Mouse (Mus musculus) heart, adult 9 months (tissue): Measurements from ENCODE around the gene C1qc.

ENCODE experiments used
- DNase-seq, 2 experiments: peaks; one replicate each; pipeline ENCODE4 v3.0.0; 2022; ENCODE audit warnings: low spot score in 2 of 2

Gene C1qc

DNA sequence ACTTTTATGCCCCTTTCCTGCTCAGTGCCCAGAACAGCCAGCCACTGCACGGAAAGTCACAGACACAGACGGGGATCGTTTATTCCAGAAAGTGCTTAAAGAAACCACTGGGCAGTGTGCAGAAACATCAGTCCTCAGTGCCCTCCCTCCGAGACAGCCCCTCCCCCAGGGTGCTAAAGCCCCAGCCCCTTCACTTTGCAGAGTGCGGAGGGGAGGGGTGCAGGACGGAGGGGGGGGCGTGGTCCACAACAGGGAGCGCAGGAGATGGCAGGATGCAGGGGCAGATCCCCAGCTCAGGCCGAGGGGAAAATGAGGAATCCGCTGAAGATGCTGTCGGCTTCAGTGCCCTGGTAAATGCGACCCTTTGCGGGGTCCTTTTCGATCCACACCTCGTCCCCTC is 3.0 kb upstream of the C1qc start:
- DNase-seq, result no peak

DNA sequence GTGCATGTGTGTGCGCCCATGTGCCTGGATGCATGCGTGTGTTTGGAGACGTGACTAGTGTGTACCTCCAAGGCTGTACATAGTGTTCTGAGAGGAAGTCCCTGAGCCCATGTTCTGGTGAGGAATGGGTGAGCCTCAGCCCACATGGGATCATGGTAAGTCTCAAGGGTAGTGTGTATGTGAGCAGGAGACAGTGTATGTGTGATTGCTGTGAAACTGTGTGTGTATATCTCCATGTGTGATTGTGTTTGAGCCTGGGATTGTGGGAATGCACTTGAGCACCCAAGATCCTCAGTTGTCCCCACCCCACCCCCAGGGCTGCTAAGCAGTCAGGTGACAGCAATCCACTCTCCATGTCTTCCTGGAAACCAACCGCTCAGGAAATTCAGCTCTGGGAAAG is 2.0 kb upstream of the C1qc start:
- DNase-seq, result no peak

DNA sequence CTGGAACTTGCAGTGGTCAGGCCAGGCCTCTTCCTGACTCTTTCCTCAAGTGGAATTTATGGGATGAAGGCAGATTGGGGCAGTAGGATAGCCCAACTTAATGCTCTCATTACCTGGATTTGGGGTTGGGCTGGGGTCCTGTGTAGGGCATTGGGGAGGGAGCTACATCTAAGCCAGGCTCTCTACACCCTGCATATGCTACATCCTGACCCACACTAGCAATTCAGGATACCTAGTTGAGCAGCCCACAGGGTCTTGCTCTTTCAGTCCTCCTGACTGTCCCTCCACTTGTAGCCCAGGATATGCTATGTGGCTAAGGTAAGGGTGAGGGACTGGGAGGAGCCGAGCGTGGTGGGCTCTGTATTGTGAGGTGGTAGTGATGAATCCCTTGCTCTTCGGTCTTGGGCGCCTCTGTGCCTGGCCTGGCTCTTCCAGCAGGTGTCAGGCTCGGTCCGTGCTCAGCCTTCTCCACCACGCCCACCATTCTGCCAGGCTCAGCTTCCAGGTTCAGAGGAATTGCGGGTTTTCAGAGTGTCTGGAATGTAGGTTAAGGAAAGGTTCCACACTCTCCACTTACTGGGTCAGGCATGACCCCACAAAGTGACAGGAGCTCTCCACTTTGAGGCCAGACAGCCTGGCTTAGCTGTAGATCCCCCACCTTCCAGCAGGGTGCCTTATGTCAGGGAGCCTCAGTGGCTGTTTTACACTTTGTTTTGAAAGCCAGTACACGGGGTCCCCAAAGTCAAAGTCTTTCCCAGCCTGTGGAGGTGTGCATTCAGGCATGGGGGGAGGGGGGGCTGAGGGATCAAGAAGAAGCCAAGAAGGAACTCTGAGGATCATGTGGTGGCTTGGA is 1.1 kb upstream of the C1qc start:
- DNase-seq, result no peak

DNA sequence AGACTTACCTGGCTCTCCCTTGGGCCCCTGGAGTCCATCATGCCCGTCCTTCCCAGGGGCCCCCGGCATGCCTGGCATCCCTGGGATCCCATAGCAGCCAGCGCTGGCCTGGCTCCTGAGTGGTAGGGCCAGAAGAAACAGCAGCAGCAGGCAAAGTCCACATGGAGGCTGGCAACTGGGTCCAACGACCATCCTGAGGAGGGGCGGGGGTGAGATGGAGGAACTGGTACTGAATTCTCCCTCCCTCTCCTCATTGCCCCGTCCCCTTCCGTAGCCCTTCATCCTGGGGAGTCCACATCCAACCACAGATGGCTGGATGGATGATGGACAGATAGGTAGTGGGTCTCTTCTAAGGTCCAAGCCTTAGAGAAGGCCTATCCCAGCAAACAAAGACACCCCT is 494 bp downstream of the C1qc start:
- no peak for DNase-seq

DNA sequence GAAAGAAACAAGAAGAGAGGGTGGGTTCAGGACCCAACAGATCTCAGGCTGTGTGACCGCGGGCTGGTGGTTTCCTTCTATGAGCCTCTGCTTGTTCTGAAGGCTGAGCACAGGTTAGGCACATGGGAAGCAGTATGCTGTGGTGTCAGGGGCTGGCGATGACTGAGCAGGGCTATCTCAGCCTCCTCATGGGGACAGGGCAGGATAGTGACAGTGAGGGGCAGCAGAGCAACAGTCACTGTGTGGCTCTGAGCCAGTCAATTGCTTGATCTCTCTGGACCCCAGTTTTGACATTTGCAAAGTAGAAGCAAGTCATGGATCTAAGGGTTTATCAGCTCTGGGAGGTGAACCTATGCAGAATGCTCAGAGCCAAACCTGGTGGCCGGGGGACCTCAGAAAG is 1.8 kb downstream of the C1qc start:
- no peak for DNase-seq

DNA sequence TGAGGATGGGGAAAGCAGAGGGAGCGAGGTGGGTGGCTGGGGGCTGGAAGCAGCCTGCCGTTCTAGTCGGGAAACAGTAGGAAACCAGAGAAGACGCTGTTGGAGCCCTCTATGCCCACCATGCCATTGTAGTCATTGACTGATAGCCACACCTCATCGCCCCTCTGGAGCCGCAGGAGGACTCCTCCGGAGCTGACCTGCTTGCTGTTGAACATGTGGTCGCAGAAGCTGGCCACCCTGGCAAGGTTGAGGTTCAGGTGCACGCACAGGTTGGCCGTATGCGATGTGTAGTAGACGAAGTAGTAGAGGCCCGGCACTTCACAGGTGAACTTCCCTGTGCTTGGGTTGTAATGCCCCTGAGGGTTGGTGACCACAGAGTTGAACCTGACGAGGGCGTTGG is 2.9 kb downstream of the C1qc start:
- no peak for DNase-seq

DNA sequence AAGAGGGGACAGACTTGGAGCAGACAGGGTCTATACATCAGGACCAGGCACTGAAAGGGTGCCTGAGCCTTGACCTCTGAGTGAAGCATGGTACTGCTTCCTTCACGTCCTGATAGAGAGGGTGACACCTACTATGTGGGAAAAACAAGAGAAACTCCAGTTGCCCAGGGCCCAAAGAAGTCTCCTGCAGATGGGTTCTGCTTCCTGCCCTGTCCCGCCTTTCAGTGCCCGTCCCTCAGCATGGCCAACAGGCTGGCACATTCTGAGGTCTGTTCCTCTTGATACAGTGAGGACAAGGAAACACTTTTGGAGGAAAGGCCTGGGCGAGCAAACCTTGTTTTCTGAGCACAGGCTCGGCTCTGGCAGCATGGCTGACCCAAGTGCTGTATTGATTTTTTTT is 5.2 kb downstream of the C1qc start:
- no peak for DNase-seq

DNA sequence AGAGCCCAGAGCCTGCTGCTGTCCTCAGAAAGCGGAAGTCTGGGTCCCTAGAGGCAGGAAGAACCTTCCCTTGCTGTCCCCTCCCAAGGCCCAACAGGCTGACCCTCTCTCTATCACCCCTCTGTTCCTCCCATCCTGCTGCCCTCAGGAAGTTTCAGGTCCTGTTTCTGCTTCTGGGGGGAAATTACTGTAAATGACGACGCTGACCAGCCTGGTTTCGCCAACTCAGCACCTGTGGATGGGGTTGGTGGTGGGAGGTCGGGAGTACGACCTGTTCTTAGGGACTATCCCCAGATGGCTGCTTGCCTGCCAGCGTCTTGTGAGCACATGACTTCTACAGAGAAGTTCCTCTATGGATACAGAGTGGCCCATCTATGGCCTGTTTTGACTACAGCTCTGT is 6.8 kb downstream of the C1qc start, which contains the start of gene C1qb:
Gene C1qb, minus strand, starts transcription at position 87 of the 400 bp plus-strand sequence.
- peak; percentile 24 to 80 for DNase-seq

DNA sequence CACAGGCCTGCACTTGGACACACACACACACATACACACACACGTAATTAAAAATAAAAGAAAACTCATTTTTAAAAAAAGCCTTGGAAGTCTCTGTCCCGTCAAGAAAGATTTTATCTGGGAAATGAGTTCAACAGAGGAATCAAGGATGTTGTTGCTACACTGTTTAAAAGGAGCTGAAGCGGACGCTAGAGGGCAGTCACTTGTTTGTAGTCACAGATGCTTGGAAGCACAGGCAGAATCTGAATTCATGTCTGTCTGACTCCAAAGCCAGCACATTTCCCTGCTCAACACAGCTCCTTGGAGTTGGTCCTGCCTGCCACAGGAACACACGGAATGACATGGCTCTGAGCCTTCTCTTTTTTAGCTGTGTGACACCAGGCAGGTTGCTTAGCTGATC is 14.3 kb downstream of the C1qc start:
- no peak for DNase-seq

DNA sequence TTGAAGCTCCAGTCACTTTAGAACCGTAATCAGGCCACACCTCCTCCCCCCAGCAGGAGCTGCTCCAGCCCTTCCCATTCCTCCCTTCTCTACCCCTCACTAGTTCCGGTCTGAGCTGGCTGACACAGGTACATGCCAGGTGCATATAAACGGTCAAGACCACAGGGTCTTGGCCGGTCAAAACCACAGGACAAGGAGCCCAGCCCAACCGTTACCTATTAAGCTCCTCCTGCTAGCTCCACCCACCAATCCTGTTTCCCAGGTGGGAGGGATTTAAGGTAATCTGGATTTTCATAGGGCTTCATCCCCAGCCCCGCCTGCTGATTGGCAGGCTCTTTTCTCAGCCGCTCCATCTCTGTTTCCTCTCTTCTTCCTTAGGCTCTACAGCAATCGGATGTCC is 14.7 kb downstream of the C1qc start:
- DNase-seq, result no peak

DNA sequence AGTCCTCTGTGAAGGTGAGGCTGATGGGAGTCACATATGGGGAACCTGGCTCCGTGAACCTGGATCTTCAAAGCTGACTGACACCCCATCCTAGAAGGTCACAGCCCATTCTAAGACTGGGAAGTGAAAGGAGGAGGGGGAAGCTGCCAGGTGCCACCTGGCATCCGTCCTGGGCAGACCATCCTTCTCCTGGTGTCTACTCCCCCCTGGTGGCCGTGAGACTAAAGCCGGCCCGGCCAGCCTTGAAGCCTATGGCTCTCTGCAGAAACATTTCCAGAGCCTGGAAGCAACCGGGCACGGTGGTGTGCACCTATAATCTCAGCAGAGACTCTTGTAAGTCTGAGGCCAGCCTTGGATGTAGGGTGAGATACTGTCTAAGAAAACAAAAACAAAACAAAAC is 15.9 kb downstream of the C1qc start:
- no peak for DNase-seq

DNA sequence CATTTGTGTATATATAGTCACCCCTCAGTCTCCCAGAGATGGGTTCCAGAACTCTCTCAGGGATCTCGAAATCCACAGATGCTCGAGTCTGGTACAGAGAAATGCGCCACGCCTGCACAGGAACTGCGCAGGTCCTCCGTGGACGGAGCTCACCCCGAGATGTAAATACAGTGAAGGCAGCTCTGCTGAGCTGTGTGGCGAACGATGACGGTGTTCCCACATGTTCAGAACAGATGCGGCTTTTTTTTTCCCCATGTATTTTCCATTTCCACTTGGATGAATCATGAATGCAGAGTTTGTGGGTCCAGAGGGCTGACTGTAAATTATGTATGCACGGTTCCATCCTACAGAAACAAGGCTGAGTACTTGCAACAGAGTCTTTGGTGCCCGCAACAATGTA is 17.9 kb downstream of the C1qc start:
- no peak for DNase-seq

DNA sequence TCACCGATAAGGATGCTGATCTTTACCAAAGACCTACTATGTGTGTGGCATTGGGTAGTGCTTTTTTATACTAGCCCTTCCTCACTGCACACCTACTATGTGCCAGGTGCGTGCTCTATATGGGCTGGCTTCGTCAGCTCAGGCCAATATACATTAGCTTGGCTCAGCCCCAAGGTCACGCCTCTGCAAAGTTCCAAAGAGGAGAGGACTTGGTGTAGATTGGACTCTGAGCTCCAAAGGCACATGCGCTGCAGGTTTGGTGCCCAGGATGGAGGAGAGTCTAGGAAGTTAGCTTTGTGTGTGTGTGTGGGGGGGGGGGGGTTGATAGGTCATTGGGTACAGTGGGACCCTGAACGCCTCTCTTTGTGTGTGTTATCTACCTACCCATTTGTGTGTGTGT is 24.5 kb downstream of the C1qc start:
- no peak for DNase-seq

DNA sequence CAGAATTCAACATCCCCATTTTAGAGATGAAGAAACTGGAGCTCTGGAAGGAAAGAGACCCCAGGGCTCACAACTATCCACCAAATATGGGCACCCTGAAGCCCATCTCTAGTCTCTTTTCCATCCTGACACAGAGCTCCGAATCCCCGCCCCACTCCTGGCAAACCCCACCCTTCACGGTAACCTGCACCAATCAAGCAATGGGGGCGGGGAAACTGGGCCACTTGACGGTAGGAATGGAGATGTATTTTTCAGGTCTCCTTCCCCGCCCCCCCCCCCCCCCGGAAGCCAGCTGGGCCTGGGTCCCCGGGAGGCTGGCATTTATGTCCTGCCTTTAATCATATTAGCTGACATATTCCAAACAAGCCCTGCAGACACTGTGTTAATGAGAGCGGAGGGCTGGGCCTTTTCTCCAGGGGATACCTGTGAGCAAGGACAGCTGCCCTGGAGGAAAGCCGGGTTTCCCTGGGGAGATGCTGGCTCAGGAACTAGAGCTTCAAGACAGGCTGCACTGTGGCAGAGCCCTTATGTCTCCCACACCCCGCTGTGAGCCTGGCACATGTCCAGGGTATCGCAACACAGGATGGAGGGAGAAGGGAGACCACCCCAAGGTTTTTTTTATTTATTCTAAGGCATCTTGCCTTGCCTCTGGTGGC is 25.0 kb downstream of the C1qc start:
- DNase-seq, result no peak

DNA sequence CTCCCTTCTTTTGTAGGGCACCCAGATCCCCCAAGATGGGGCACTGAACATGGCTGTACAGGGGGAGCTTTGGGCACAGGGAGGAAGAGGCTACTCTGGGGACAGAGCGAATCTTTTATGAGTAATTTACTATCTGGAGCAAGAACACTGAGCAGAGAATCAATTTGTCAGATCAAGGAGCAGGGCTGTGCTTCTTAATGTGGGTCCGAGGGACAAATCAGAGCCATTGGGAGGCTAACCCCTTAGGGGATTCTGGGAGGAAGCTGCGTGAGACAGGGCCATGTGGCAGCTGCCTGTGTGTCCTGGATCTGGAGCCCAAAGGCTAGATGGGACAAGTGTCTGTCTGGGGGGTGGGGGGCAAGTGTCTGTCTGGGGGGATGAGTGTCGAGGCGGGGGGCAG is 27.3 kb downstream of the C1qc start:
- no peak for DNase-seq

DNA sequence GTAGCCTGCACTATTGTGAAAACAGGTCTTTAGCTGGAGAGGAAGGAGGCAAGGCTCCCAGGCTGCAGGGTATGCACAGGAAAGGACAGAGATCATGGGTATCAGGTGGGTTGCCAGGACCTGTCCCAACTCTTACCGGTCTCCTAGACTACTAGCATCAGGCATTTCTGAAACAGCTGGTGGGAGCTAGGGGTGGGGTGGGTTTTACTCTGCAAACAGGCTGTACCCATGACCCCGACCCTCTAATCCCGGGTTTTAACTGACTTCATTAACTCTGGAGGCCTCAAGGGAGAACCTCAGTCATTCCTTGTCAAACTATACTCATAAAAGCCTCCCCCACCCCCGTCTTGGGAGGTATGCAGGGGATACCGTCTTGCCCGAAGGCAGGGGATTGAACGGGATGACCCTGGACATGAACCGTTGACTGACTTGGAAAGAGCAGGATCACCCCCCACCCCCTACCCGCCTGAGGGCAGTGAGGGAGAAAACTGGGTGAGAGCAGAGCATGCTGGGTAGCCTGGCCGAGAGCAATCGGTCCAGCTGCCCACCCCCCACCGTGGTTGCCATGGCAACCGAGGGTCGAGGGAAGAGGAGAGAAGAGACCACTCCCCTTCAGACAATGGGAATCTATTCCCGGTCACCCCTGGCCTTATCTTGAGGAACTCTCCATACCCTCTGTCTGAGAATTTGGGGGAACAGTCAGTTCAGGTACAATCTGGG is 28.0 kb downstream of the C1qc start:
- no peak for DNase-seq

DNA sequence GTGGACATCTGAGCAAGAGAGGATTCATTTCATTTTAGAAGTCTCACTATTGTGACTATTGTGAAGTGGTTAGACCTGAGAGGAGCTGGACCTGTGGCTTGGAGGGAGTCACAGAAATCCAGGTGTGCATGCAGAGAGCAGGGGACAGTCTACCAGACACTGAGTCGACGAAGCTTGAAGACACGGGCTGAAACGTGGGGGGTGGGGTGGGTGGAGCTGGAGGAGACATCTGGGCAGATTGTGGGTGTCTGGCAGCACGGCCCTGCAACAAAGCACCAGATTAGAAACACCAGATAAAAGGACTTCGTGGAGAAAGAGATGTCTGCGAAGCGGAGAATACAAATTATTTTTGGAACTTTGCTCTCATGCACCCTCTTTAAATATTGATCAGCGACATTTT is 29.3 kb downstream of the C1qc start:
- no peak for DNase-seq

DNA sequence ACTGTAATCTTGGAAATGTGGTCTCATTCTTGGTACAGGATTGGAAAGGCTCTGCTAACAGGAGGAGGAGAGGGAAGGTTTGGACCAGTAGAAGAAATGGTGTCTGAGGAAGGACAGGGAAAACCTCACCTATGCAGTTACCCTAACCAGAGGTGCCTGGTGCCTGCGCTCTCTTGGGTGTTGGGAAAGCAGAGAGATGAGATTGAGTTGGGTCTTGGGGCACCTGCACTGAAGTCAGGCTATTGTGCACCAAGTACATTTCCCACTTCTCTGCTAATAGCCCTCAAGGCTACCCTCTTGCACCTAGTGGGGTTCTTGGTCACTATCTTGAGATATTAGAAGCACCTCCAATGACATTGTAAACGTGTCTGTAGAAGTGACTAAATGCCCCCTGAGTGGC is 30.5 kb downstream of the C1qc start:
- no peak for DNase-seq

DNA sequence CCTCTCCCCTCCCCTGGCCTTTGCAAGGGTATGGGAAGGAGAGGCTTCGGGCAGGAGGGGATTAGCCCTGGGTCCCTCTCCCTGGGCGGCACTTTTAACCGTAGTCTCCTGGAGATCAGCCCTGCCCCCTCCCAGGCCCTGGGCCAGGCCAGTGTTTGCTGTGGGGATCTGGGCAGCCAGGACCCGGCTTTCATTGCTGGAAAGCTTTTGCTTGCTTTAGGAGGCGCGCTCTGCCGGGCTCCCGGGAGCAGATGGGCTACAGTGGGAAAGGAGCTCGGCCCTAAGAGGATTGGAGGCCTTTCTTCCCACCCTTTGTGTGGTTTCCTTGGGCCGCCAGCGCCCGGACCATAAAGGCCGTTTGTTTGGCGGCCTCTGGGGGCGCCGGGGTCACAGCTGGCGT is 31.1 kb downstream of the C1qc start:
- no peak for DNase-seq

DNA sequence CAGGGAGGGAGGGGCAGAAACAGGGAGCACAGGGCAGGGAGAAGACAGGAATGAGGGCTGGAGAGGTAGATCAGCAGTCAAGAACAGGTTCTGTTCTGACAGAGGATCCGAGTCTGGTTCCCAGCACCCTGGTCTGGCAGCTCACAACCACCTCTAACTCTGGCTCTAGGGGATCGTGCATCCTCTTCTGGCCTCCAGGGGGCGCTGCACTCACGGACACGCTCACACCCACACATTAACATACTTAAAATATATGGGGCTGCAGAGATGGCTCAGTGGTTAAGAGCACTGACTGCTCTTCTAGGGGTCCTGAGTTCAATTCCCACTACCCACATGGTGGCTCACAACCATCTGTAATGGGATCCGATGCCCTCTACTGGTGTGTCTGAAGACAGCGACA is 32.8 kb downstream of the C1qc start:
- no peak for DNase-seq

DNA sequence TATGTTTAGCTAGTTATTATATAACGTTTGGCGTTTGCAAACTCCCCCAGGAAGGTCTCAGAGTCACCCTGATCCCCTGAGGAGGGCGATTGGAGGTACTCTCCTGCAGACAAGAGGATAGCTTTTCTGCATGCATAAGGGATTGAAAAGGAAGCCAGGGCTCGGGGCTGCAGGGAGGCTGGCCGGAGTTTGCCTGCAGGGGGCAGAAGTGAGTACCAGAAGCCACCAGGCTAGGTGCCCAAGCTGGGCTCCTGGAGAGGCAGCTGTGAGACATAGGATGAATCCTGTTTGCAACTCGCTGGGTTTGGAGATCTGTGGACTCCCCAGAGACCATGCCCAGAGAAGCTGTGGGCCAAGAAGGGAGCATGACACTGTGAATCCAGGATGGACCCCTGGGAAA is 37.8 kb downstream of the C1qc start:
- DNase-seq, result no peak

DNA sequence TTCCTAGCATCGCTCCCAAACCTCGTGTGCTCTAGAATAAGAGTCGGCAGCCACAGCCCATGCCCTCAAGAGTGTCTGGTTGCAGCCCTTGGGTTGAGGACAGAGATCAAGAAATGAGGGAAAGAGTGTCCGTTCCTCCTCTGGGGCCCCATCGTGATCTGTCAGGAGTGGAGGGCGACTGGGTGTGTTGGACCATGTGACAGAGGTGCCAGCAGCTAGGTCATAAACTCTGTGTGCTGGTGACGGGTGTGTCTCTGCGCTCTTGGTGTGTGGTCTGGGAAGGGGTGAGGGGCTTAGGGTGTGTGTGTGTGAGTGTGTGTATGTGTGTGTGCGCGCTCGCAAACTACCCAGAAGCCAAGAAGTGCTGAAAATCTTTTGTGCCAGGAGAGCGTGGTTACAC is 39.9 kb downstream of the C1qc start:
- DNase-seq, result no peak

DNA sequence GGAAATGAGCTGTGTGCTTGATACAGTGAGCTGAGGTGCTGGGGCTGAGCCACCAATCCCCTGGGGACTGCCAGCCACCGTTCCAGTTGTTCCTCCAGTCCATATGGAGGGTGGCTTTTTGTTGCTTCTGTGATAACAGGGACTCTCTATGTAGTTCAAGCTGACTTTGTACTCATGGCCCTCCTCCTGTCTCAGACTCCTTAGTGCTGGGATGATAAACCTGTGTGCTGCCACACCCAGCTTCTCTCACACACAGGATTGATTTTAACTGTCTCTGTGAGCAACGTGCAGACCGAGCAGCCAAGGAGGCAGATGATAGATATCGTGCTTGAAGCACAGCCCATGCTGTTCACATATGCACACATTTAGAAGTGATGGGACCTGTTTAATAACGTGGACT is 40.7 kb downstream of the C1qc start:
- no peak for DNase-seq
